Mouse (Mus musculus) kidney, adult 2 months (tissue): ENCODE results near the gene Bcan.

Experiments used
- CTCF ChIP-seq: fragments of 200-500 bp; conservative IDR thresholded peaks from 2 replicates; pipeline ENCODE4 v1.5.1; 2011; ENCODE audit warnings: low read depth, mild to moderate bottlenecking, control low read depth, low read length, moderate library complexity, mixed read lengths; ENCODE audit not compliant: insufficient read depth, insufficient read length
- POLR2A ChIP-seq: fragments of 200-500 bp; IDR thresholded peaks from one replicate; pipeline ENCODE4 v1.6.1; 2011; ENCODE audit warnings: low read depth, low read length, control low read depth

DNA sequence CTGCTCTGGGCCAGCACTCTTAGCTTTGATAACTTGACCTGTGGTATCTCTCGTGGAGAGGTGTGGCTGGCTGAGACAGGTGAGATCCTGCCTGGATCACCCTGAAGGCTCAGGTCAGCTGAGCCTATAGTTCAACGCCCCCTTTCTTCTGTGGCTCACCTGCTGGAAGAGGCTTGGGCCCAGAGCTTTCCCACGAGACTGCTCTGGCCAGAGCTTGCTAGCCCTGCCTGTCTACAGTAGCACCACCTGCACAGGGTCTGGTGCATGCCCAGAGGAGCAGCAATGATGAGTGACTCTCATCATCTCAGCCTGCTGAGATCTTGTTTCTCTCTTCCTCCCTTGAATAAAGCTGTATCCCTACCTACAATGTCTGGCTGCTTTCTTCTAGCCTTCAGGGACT lies 19.9 kb downstream of the Bcan start:
- TF ChIP-seq CTCF (no peak), POLR2A (no peak)
